Mouse (Mus musculus): ENCODE measurements at regions not wholly inside any gene's neighbourhood (a gene's known extent, or its start where the extent isn't known, plus 50 kb on each side); places are given as distances from the start of the nearest gene placed in this dataset.

DNA sequence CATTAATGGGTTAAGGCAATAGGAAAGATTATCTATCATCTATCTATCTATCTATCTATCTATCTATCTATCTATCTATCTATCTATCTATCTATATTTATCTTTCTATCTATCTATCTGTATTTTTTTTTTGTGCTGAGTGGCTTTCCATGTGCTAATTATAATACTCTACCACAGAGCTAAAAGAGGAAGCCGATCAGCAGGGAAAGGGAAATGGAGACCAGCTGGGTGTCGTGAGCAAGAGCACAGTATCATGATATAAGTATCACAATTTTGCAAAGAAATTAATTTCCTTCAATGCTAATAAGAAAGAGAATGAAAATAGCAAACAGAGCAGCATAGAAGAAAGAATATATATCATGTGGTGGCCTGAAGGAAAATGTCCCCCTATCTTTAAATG is 69.6 kb downstream of the Cldn1 start:
- DNase-seq: no peak

- peak; percentile 10 to 18 for DNase-seq
Observed at GRCm38 (mm10) chr16:26291692-26292091, 79.9 kb downstream of the Cldn1 start.

DNA sequence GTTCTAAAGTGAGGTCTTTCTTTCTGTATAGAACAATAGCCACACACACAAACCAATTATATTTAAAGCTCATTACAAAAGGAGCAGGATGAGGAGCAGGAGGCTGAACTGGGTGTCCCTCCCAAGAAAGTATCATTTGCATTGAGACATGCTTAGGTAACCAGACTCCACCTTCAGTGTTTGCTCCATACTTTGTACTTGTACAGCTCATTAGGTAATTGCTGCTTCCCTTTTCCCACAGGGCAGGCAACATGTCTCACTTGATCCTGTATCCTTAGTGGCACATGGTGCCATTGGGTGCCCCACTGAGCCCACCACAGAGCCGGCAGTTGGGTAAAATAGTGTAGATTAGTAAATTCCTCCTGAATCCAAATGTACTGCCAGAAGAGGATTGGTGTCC is 86.0 kb downstream of the Cldn1 start:
- DNase-seq: no peak

DNA sequence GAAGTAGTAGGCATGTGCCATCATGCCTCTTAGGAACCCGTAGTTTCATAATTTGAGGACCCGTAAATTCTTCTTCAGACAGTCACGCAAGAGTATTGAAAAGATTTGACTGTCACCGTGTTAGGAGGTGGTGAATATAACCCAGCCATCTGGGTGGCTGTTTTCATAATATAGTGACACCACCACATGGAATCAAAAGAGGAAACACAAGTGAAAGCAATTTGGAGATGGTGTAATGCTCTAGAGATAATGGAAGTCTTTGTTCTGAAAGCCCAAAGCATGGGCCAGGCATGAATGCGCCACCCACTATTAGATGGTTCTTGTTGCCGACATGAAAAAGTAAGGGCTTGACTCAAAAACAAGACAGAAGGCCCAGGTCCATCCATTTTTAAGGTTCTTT is 86.9 kb downstream of the Cldn1 start:
- no peak for DNase-seq

GRCm38 (mm10) chr16:26282418-26282817 is 89.2 kb downstream of the Cldn1 start:
- DNase-seq: no peak

GRCm38 (mm10) chr16:26281496-26281895 is 90.1 kb downstream of the Cldn1 start:
- peak in 1 of 2 experiments; percentile 13 for DNase-seq

DNA sequence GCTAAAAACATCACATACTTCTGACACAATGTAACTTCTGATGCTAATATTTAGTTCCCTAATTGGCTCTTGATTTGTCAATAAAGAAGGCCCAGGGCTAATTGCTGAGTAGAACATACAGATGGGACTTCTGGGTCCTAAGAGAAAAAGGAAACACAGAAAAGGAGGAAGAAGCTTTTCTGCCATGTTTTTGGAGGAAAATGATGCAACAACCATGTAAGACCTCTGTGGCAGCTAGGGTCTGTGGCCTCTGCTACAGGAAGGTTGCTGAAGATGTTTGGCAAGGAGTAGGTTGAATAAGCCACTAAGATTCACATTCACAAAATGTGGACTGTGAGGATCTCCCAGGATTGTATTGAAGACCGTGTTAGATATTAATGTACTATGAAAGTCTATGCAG is 94.9 kb downstream of the Cldn1 start:
- DNase-seq: no peak

DNA sequence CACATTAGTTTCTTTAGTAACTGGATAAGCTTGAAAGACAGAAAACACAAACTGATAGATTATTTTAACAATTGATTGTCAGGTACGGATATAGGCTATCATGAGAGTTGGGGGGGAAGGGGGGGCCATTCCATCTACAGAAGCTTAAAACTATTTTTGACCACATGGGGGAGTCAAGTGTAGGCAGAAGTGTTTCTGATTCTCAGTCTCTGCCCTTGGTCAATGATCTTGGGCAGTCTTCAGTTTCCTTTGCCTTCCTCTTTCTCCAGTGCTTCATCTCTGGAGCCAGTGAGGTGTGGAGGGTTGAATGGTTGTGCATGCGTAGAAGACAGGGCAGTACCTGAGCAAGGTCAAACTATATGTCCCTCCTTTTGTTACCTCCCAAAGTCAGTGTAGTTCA is 118.8 kb downstream of the Cldn1 start:
- peak; percentile 15 to 36 for DNase-seq

DNA sequence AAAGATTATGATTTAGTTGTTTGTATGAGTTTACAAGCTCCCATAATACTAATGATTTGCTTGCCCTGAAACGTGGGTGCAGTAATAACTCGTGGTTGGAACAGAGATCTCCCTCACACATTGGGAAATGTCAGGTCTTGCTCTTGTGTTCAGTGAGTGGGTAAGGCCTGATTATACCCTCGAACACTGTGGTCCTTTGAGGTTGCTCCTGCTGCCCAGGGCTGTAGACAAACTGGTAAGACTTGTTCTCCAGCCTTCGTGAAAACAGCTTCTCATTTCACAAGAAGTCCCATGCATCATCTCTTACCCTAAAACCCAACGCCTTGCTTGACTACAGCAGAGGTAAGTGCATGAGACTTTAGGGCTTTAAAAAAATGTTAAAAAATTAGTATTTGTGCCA is 119.9 kb downstream of the Cldn1 start:
- DNase-seq: no peak

GRCm38 (mm10) chr16:26251027-26251426 is 120.6 kb downstream of the Cldn1 start:
- DNase-seq: no peak

GRCm38 (mm10) chr16:26248939-26249338 is 122.7 kb downstream of the Cldn1 start:
- no peak for DNase-seq

DNA sequence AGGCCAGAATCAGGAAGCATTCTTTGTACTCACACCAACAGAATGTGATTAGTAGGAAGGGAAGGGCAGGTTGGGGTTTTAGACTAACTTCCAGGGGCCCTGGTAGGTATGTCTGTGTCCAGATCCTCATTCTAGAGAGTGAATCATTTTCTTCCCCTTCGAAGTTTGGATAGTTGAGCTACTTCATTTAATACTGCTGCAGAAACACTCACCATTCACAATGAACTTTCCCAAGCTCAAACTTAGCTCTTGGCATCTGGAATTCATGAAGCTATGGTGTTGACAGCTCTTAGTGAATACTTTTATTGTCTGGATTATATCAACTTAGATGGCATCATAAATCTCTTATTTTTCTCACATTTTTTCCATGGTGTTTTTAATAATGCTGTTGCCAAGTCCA is 123.7 kb downstream of the Cldn1 start:
- no peak for DNase-seq

GRCm38 (mm10) chr16:26235239-26235638 is 129.7 kb upstream of the P3h2 start:
- DNase-seq: no peak

GRCm38 (mm10) chr16:26234113-26234512 is 128.5 kb upstream of the P3h2 start:
- DNase-seq: peak; percentile 87 to 94

GRCm38 (mm10) chr16:26231110-26231509 is 125.5 kb upstream of the P3h2 start:
- no peak for DNase-seq

DNA sequence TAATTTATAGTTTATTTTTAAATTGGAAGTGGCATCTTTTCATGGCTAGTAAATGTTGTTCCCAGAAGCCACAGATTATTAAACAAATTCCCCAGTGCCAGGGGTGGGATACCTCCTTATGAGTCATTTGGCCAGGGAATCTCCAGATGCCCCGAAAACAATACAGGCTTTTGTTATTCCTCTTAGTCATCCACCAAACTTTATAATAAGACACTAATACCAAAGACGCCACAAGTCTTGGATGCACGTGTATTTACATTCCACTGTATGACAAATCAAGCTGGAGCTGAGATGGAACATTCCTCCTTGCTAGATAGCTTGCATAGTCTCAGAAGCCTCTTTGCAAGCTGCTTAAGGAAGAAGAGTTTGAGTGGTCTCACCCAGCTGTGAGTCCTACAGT is 105.8 kb upstream of the P3h2 start:
- no peak for DNase-seq

- peak in 1 of 2 experiments; percentile 44 for DNase-seq
Observed at GRCm38 (mm10) chr16:26199125-26199524, 93.5 kb upstream of the P3h2 start.

GRCm38 (mm10) chr16:26196345-26196744 is 90.8 kb upstream of the P3h2 start:
- peak in 1 of 2 experiments; percentile 6 for DNase-seq

- no peak for DNase-seq
Observed at GRCm38 (mm10) chr16:26185288-26186281, 80.0 kb upstream of the P3h2 start.

DNA sequence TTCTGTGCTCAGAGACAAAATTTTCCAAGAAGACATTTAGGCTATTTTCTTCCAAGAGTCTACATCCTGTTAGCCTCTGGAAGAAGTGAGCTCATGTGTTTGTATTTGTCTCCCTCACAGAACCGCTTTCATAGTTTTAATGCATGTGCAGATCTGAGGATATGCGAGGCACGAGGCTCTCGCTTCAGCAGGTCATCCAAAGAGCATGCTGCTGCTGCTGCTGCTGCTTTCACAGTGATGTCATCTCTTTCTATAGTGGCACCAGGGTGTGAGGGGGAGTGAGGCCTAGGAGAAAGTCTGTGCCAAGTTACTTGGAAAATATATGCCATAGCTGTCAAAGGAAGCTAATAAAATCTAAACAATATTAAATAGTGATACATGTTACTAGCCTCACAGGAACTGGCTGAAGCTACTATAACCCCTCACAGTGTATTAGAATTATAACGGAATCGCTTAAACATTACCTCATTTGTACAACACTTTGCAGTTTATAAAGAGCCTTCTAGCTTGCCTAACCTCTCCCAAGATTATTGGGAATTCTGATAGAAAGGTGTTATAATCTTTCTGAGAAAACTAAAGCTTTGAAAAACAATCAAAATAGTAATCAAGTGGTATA is 79.2 kb upstream of the P3h2 start:
- DNase-seq: no peak

GRCm38 (mm10) chr16:26183530-26183929 is 77.9 kb upstream of the P3h2 start:
- no peak for DNase-seq

- no peak for DNase-seq
Observed at GRCm38 (mm10) chr16:26181716-26182115, 76.1 kb upstream of the P3h2 start.

GRCm38 (mm10) chr16:26171441-26171840 is 65.9 kb upstream of the P3h2 start:
- peak; percentile 16 to 78 for DNase-seq

DNA sequence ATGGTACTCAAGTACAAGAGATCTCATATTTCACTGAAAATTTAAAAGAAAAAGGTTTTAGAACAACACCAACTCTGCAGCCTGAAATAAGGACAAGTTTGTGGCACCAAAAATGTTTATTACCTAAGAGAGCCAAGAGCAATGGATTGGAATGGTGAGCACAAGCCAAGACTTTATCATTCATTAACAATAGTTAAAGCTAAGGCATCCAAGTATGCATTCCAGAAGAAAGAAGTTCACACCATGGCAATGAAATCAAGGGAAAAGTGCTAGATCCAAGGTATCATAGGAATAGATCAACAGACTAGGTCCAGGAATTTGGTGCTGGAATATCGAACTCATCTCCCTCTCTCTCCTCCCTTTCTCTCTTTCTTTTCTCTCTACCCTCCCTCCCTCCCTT is 63.8 kb upstream of the P3h2 start:
- peak in 1 of 2 experiments; percentile 67 for DNase-seq

Measured in kidney, postnatal 36 days (tissue).